Mouse (Mus musculus) C2C12 (cell line): ENCODE data around the gene Ccs.
A peak's percentile ranks its signal among the peaks of the same experiment; 100 is the strongest.

Source experiments
- CEBPB ChIP-seq: IDR thresholded peaks from one replicate; pipeline ENCODE4 v1.6.1; 2011; ENCODE audit warnings: low read depth, mild to moderate bottlenecking, control low read depth, moderate library complexity
- CTCF ChIP-seq: IDR thresholded peaks from one replicate; pipeline ENCODE4 v1.5.1; 2011; ENCODE audit not compliant: control insufficient read depth, insufficient read depth, insufficient read length
- FOSL1 ChIP-seq: IDR thresholded peaks from one replicate; pipeline ENCODE4 v1.8.0; 2011; ENCODE audit warnings: mild to moderate bottlenecking, low read length; ENCODE audit not compliant: poor library complexity, insufficient read depth, severe bottlenecking
- MYOD1 ChIP-seq: IDR thresholded peaks from one replicate; pipeline ENCODE4 v1.6.1; 2011; ENCODE audit warnings: low read depth; ENCODE audit not compliant: control insufficient read depth, insufficient read length
- MYOG ChIP-seq: IDR thresholded peaks from one replicate; pipeline ENCODE4 v1.6.1; 2011; ENCODE audit not compliant: control insufficient read depth, insufficient read length; ENCODE audit errors: extremely low read depth

DNA sequence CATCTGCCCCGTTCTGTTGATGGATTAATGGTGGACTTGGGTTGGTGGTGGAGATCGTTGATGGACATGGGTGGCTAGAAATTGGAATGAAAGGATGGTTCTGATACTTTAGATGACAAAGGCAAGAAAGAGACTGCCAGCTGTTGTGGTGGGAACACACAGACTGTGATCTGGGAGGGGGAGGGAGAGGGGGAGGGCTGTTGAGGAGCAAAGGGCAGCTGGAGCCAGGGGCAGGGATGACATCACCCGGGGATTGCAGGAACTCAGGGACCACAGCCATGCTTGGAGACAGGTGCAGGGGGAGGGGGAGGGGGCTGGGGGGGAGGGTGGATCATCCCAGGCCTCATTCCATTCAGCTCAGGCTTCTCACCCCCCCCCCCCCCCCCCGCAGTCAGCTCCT, 37.1 kb upstream of the Ccs start:
- TF ChIP-seq CTCF = no peak
- TF ChIP-seq MYOG = no peak
- no peak for TF ChIP-seq FOSL1
- TF ChIP-seq MYOD1 = peak; percentile 78
- no peak for TF ChIP-seq CEBPB
